24 mouse cellular contexts compared by ENCODE assay signal in genomic region chr1:55717283-55717803, GRCm38 (mm10).
A peak's percentile ranks its signal among the peaks of the same experiment; 100 is the strongest.
DNase-seq lines count a peak whose midpoint lies in the region; ATAC-seq and TF ChIP-seq lines count a peak whose summit lies in the region.
"Had no signal": no experiment of that assay in that cellular context is flagged by ENCODE, and none has a peak within 500 bp of the region (broad histone marks: within the 10 kb centered on the region; RNA-seq: fewer than 3 reads in every experiment).

No protein-coding gene starts in this region.

- no peak for ATAC-seq in lung, postnatal 0 days
- ATAC-seq: activated CD4-positive, CD25-positive, alpha-beta regulatory T cell, adult 4 months; forebrain, embryonic 14.5 days; forebrain, embryonic 16.5 days; Patski had no signal

- peak overlapping the region; percentile 64 for H3K27ac ChIP-seq in layer of hippocampus, adult 2 months
- H3K27ac ChIP-seq in lung, postnatal 0 days (ENCODE audit: low read length) = no peak overlapping the region
- H3K27ac ChIP-seq: embryonic facial prominence, embryonic 13.5 days; embryonic facial prominence, embryonic 15.5 days; forebrain, embryonic 10.5 days; forebrain, embryonic 12.5 days had no signal

- DNase-seq in layer of hippocampus, adult 2 months (ENCODE audit: low spot score in 2 of 2) = no peak
- no peak for DNase-seq in layer of hippocampus, postnatal 14 days (ENCODE audit: low spot score in 2 of 2)
- DNase-seq in lung, postnatal 0 days (ENCODE audit: low spot score) = no peak
- no peak for DNase-seq in lung, postnatal 4 days
- peak; percentile 3 for DNase-seq in induced T-regulatory cell, adult 2 months (ENCODE audit: low read depth)
- DNase-seq in embryo, embryonic 9.5 days (ENCODE audit: extremely low spot score) = no peak
- DNase-seq: adrenal gland, adult 8-10 months; adrenal gland, postnatal 14 days; adrenal gland, postnatal 36 days; cerebellum, adult 11-12 months; cerebellum, adult 2 months; cerebellum, adult 9-10 months; cerebellum, postnatal 10 days; cerebellum, postnatal 25 days had no signal

- H3K4me3 ChIP-seq in layer of hippocampus, adult 2 months = no peak overlapping the region
- H3K4me3 ChIP-seq in lung, postnatal 0 days (ENCODE audit: low read depth, low read length) = no peak overlapping the region
- H3K4me3 ChIP-seq: embryonic facial prominence, embryonic 13.5 days; embryonic facial prominence, embryonic 15.5 days; erythroblast, embryonic 14.5 days; forebrain, embryonic 10.5 days; forebrain, embryonic 12.5 days had no signal

- no peak for TF ChIP-seq CTCF in layer of hippocampus, adult 2 months (conservative IDR thresholded peaks at IDR 0.05)
- TF ChIP-seq CTCF in lung, postnatal 0 days (IDR thresholded peaks at IDR 0.05) = no peak

- H3K36me3 ChIP-seq in lung, postnatal 0 days (ENCODE audit: insufficient read depth, low read length) = no peaks in the 10 kb centered on the region
- H3K36me3 ChIP-seq: embryonic facial prominence, embryonic 13.5 days; embryonic facial prominence, embryonic 15.5 days; forebrain, embryonic 10.5 days; forebrain, embryonic 12.5 days; G1E had no signal

- H3K4me1 ChIP-seq in lung, postnatal 0 days (ENCODE audit: insufficient read depth, low read depth, low read length) = no peaks in the 10 kb centered on the region
- H3K4me1 ChIP-seq: embryonic facial prominence, embryonic 13.5 days; embryonic facial prominence, embryonic 15.5 days; forebrain, embryonic 10.5 days; forebrain, embryonic 12.5 days had no signal

- H3K4me2 ChIP-seq in lung, postnatal 0 days (replicated peaks; ENCODE audit: low read depth, low read length) = no peak overlapping the region
- H3K4me2 ChIP-seq: embryonic facial prominence, embryonic 13.5 days; embryonic facial prominence, embryonic 15.5 days; forebrain, embryonic 12.5 days had no signal

- H3K9me3 ChIP-seq in lung, postnatal 0 days (ENCODE audit: low read length) = no peaks in the 10 kb centered on the region
- H3K9me3 ChIP-seq: embryonic facial prominence, embryonic 13.5 days; embryonic facial prominence, embryonic 15.5 days; forebrain, embryonic 10.5 days; forebrain, embryonic 12.5 days; G1E had no signal

- WGBS in lung, postnatal 0 days = 61% methylated on average over 4 of the region's 4 CpGs

- no peak overlapping the region for H3K9ac ChIP-seq in lung, postnatal 0 days (replicated peaks; ENCODE audit: low read depth)
- H3K9ac ChIP-seq: embryonic facial prominence, embryonic 13.5 days; embryonic facial prominence, embryonic 15.5 days; forebrain, embryonic 12.5 days had no signal

- peak; percentile 79 for TF ChIP-seq EP300 in lung, postnatal 0 days (IDR thresholded peaks at IDR 0.05)

- H3K27me3 ChIP-seq in lung, postnatal 0 days (replicated peaks; ENCODE audit: insufficient read depth, low read length) = no peaks in the 10 kb centered on the region
- H3K27me3 ChIP-seq: embryonic facial prominence, embryonic 13.5 days; embryonic facial prominence, embryonic 15.5 days; forebrain, embryonic 12.5 days; Patski had no signal
